Mouse (Mus musculus): Measurements from ENCODE around the gene Krt33b.

GRCm38 (mm10) chr11:100067293-100068036, 37.8 kb upstream of the Krt33b start:
- TF ChIP-seq CTCF (IDR thresholded peaks at IDR 0.05; ENCODE audit: low read depth), result no peak
- TF ChIP-seq EP300 (IDR thresholded peaks at IDR 0.05; ENCODE audit: low read depth), result no peak

Data from liver, postnatal 0 days (tissue).